Mouse (Mus musculus): ENCODE measurements at regions not wholly inside any gene's neighbourhood (a gene's known extent, or its start where the extent isn't known, plus 50 kb on each side); places are given as distances from the start of the nearest gene placed in this dataset.
"Not testable (repeated sequence)": the region's sequence is repeated elsewhere in the genome, so short reads cannot be mapped to it uniquely, and the experiment has no call there.

- DNase-seq (ENCODE audit: low read depth, low spot score), result no peak
These were observed 152.1 kb downstream of the Srek1 start for GRCm38 (mm10) chr13:103622324-103622723.

GRCm38 (mm10) chr13:103620958-103621357 is 153.4 kb downstream of the Srek1 start:
- DNase-seq (ENCODE audit: low read depth, low spot score), result not testable (repeated sequence)

GRCm38 (mm10) chr13:103613333-103613725 is 161.1 kb downstream of the Srek1 start:
- no peak for DNase-seq (ENCODE audit: low read depth, low spot score)

GRCm38 (mm10) chr13:103612720-103613332 is 161.6 kb downstream of the Srek1 start:
- no peak for DNase-seq (ENCODE audit: low read depth, low spot score)

GRCm38 (mm10) chr13:103602302-103602701 is 172.1 kb downstream of the Srek1 start:
- DNase-seq (ENCODE audit: low read depth, low spot score), result no peak

- DNase-seq (ENCODE audit: low read depth, low spot score), result no peak
These were observed 182.0 kb downstream of the Srek1 start for GRCm38 (mm10) chr13:103592371-103592770.

- DNase-seq (ENCODE audit: low read depth, low spot score), result no peak
These were observed 182.5 kb downstream of the Srek1 start for GRCm38 (mm10) chr13:103591874-103592273.

GRCm38 (mm10) chr13:103591381-103591780 is 183.0 kb downstream of the Srek1 start:
- not testable (repeated sequence) for DNase-seq (ENCODE audit: low read depth, low spot score)

- no peak for DNase-seq (ENCODE audit: low read depth, low spot score)
These were observed 184.8 kb downstream of the Srek1 start for GRCm38 (mm10) chr13:103589646-103590045.

GRCm38 (mm10) chr13:103576856-103577255 is 197.6 kb downstream of the Srek1 start:
- DNase-seq (ENCODE audit: low read depth, low spot score), result no peak

- no peak for DNase-seq (ENCODE audit: low read depth, low spot score)
These were observed 209.7 kb downstream of the Srek1 start for GRCm38 (mm10) chr13:103564715-103565114.

GRCm38 (mm10) chr13:103561795-103562705 is 212.4 kb downstream of the Srek1 start:
- DNase-seq (ENCODE audit: low read depth, low spot score), result no peak

- DNase-seq (ENCODE audit: low read depth, low spot score), result no peak
These were observed 215.5 kb downstream of the Srek1 start for GRCm38 (mm10) chr13:103558915-103559314.

GRCm38 (mm10) chr13:103539577-103539976 is 205.3 kb upstream of the Mast4 start:
- no peak for DNase-seq (ENCODE audit: low read depth, low spot score)

- DNase-seq (ENCODE audit: low read depth, low spot score), result no peak
These were observed 179.5 kb upstream of the Mast4 start for GRCm38 (mm10) chr13:103513825-103514224.

GRCm38 (mm10) chr13:103512476-103512875 is 178.2 kb upstream of the Mast4 start:
- DNase-seq (ENCODE audit: low read depth, low spot score), result no peak

GRCm38 (mm10) chr13:103504987-103505386 is 170.7 kb upstream of the Mast4 start:
- DNase-seq (ENCODE audit: low read depth, low spot score), result no peak

- DNase-seq (ENCODE audit: low read depth, low spot score), result no peak
These were observed 165.1 kb upstream of the Mast4 start for GRCm38 (mm10) chr13:103499376-103499775.

GRCm38 (mm10) chr13:103494371-103494770 is 160.1 kb upstream of the Mast4 start:
- no peak for DNase-seq (ENCODE audit: low read depth, low spot score)

- no peak for DNase-seq (ENCODE audit: low read depth, low spot score)
These were observed 159.3 kb upstream of the Mast4 start for GRCm38 (mm10) chr13:103493567-103493966.

GRCm38 (mm10) chr13:103490049-103490448 is 155.8 kb upstream of the Mast4 start:
- DNase-seq (ENCODE audit: low read depth, low spot score), result no peak

GRCm38 (mm10) chr13:103484092-103484491 is 149.8 kb upstream of the Mast4 start:
- DNase-seq (ENCODE audit: low read depth, low spot score), result no peak

GRCm38 (mm10) chr13:103483392-103483791 is 149.1 kb upstream of the Mast4 start:
- DNase-seq (ENCODE audit: low read depth, low spot score), result no peak

All from ES-CJ7 (cell line).